Comparison of ENCODE assay signal across 24 mouse cellular contexts in the genomic region with DNA sequence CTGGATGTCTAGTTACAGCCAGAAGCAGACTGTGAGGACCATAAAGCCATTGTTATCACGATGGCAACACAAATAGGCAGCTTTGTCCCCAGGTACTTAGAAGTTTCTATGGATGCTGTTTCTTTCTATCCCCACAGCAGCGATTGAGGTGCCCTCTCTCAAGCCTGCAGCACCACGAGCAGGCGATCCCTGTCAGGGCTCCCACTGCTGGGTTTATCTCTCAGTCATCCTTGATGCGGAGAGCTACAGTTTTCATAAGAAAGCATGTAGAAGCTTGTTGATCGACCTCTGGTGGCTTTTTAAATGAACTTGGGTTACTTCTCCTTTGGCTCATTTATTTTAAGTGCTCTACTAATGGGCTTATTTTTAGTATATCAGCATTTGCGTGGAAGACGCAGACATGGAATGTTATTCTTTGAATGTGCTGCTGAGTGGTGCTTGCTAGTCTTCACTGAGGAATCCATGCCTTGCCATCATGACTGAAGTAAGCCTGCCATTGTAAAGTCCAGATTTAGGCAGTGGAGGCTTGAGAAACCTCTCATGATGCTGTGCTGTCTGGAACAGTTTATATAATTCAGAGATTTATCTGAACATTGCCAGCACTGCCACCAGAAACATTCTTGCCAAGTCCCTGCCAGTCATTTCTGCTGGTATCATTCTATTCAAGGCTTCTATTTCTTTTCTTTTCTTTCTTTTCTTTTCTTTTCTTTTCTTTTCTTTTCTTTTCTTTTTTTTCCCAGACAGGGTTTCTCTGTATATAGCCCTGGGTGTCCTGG.
A peak's percentile ranks its signal among the peaks of the same experiment; 100 is the strongest.
DNase-seq lines count a peak whose midpoint lies in the region; ATAC-seq and TF ChIP-seq lines count a peak whose summit lies in the region.
"Had no signal": no experiment of that assay in that cellular context is flagged by ENCODE, and none has a peak within 500 bp of the region (broad histone marks: within the 10 kb centered on the region; RNA-seq: fewer than 3 reads in every experiment).

No protein-coding gene starts in this region.

- H3K27ac ChIP-seq in forebrain, postnatal 0 days (ENCODE audit: low read depth, low read length) = no peak overlapping the region
- no peak overlapping the region for H3K27ac ChIP-seq in forebrain, embryonic 15.5 days (replicated peaks)
- H3K27ac ChIP-seq in heart, embryonic 15.5 days = peak overlapping the region; percentile 64
- no peak overlapping the region for H3K27ac ChIP-seq in heart, embryonic 11.5 days (ENCODE audit: low read depth, low read length)
- H3K27ac ChIP-seq in liver, adult 2 months (replicated peaks; ENCODE audit: insufficient read depth, low read depth, low read length) = no peak overlapping the region
- H3K27ac ChIP-seq in liver, embryonic 11.5 days (ENCODE audit: low read depth, low read length) = no peak overlapping the region
- H3K27ac ChIP-seq: embryonic facial prominence, embryonic 15.5 days; hindbrain, embryonic 15.5 days; kidney, embryonic 15.5 days; limb, embryonic 10.5 days; liver, embryonic 12.5 days; lung, embryonic 15.5 days; macrophage; midbrain, embryonic 10.5 days had no signal

- peak; percentile 31 for TF ChIP-seq CTCF in forebrain, postnatal 0 days (IDR thresholded peaks at IDR 0.05; ENCODE audit: low read depth)
- TF ChIP-seq CTCF in liver, adult 2 months (IDR thresholded peaks at IDR 0.05; ENCODE audit: low read depth, low read length) = no peak

- no peaks in the 10 kb centered on the region for H3K4me1 ChIP-seq in forebrain, postnatal 0 days (ENCODE audit: insufficient read depth)
- 0 out of 2 replicates have a peak, but pooled peaks cover 3% of the 10 kb centered on the region for H3K4me1 ChIP-seq in forebrain, embryonic 15.5 days
- peaks cover 52% of the 10 kb centered on the region for H3K4me1 ChIP-seq in heart, embryonic 15.5 days (replicated peaks)
- H3K4me1 ChIP-seq in heart, embryonic 11.5 days (ENCODE audit: control insufficient read depth, insufficient read depth, low read length) = peaks cover 16% of the 10 kb centered on the region
- peaks cover 7% of the 10 kb centered on the region; the same call in 1 of the 2 replicates for H3K4me1 ChIP-seq in liver, adult 2 months (ENCODE audit: control insufficient read depth, insufficient read depth, low read length)
- H3K4me1 ChIP-seq in liver, embryonic 11.5 days (replicated peaks; ENCODE audit: control insufficient read depth, insufficient read depth, low read length) = no peaks in the 10 kb centered on the region; the same call in 1 of the 2 replicates
- H3K4me1 ChIP-seq: hindbrain, embryonic 15.5 days; liver, embryonic 12.5 days; lung, embryonic 15.5 days had no signal

- no peaks in the 10 kb centered on the region for H3K36me3 ChIP-seq in forebrain, postnatal 0 days (ENCODE audit: insufficient read depth)
- H3K36me3 ChIP-seq in forebrain, embryonic 15.5 days = no peaks in the 10 kb centered on the region
- H3K36me3 ChIP-seq in heart, embryonic 15.5 days = no peaks in the 10 kb centered on the region
- no peaks in the 10 kb centered on the region for H3K36me3 ChIP-seq in heart, embryonic 11.5 days (ENCODE audit: control insufficient read depth, insufficient read depth, low read length)
- H3K36me3 ChIP-seq in liver, adult 2 months (ENCODE audit: control insufficient read depth, insufficient read depth, low read length) = no peaks in the 10 kb centered on the region
- no peaks in the 10 kb centered on the region for H3K36me3 ChIP-seq in liver, embryonic 11.5 days (ENCODE audit: control insufficient read depth, insufficient read depth, low read length)
- H3K36me3 ChIP-seq: embryonic facial prominence, embryonic 15.5 days; hindbrain, embryonic 15.5 days; kidney, embryonic 15.5 days; limb, embryonic 10.5 days; liver, embryonic 12.5 days; lung, embryonic 15.5 days; midbrain, embryonic 10.5 days had no signal

- no peak overlapping the region for H3K4me2 ChIP-seq in forebrain, postnatal 0 days (ENCODE audit: low read depth)
- no peak overlapping the region for H3K4me2 ChIP-seq in forebrain, embryonic 15.5 days (replicated peaks)
- peak overlapping the region; percentile 19 for H3K4me2 ChIP-seq in heart, embryonic 15.5 days
- H3K4me2 ChIP-seq in heart, embryonic 11.5 days = no peak overlapping the region
- no peak overlapping the region for H3K4me2 ChIP-seq in liver, embryonic 11.5 days
- H3K4me2 ChIP-seq: embryonic facial prominence, embryonic 15.5 days; hindbrain, embryonic 15.5 days; kidney, embryonic 15.5 days; liver, embryonic 12.5 days; lung, embryonic 15.5 days had no signal

- H3K4me3 ChIP-seq in forebrain, postnatal 0 days (ENCODE audit: low read depth, low read length) = no peak overlapping the region
- H3K4me3 ChIP-seq in forebrain, embryonic 15.5 days = no peak overlapping the region
- H3K4me3 ChIP-seq in heart, embryonic 15.5 days = no peak overlapping the region
- H3K4me3 ChIP-seq in heart, embryonic 11.5 days (ENCODE audit: low read depth, low read length) = no peak overlapping the region
- no peak overlapping the region for H3K4me3 ChIP-seq in liver, adult 2 months (ENCODE audit: insufficient read depth, low read depth, low read length)
- no peak overlapping the region for H3K4me3 ChIP-seq in liver, embryonic 11.5 days (ENCODE audit: low read depth, low read length)
- H3K4me3 ChIP-seq: embryonic facial prominence, embryonic 15.5 days; hindbrain, embryonic 15.5 days; kidney, embryonic 15.5 days; limb, embryonic 10.5 days; liver, embryonic 12.5 days; lung, embryonic 15.5 days; midbrain, embryonic 10.5 days had no signal

- H3K27me3 ChIP-seq in forebrain, postnatal 0 days (ENCODE audit: insufficient read depth, low read length) = no peaks in the 10 kb centered on the region
- no peaks in the 10 kb centered on the region for H3K27me3 ChIP-seq in forebrain, embryonic 15.5 days
- no peaks in the 10 kb centered on the region for H3K27me3 ChIP-seq in heart, embryonic 15.5 days
- no peaks in the 10 kb centered on the region for H3K27me3 ChIP-seq in heart, embryonic 11.5 days (ENCODE audit: control insufficient read depth, insufficient read depth, low read length)
- H3K27me3 ChIP-seq in liver, adult 2 months (ENCODE audit: control insufficient read depth, insufficient read depth, low read length) = no peaks in the 10 kb centered on the region
- H3K27me3 ChIP-seq in liver, embryonic 11.5 days (replicated peaks; ENCODE audit: control insufficient read depth, insufficient read depth, low read length) = no peaks in the 10 kb centered on the region
- H3K27me3 ChIP-seq: embryonic facial prominence, embryonic 15.5 days; hindbrain, embryonic 15.5 days; liver, embryonic 12.5 days; lung, embryonic 15.5 days had no signal

- H3K79me2 ChIP-seq in liver, adult 2 months (ENCODE audit: control insufficient read depth, insufficient read depth, low read length) = no peaks in the 10 kb centered on the region

- 69% methylated on average over 8 of the region's 8 CpGs for WGBS in forebrain, postnatal 0 days
- WGBS in forebrain, embryonic 15.5 days = 72% methylated on average over 8 of the region's 8 CpGs
- WGBS in heart, embryonic 15.5 days = 27% methylated on average over 8 of the region's 8 CpGs
- WGBS in heart, embryonic 11.5 days (ENCODE audit: insufficient replicate concordance) = 44% methylated on average over 8 of the region's 8 CpGs
- WGBS in liver, adult 2 months = 75% methylated on average over 8 of the region's 8 CpGs
- WGBS in liver, embryonic 11.5 days = 75% methylated on average over 8 of the region's 8 CpGs

- TF ChIP-seq POLR2A in liver, adult 2 months (IDR thresholded peaks at IDR 0.05; ENCODE audit: extremely low read depth, insufficient read depth, low read length) = no peak

- no peak; the same call in 1 of the 2 replicates for ATAC-seq in forebrain, postnatal 0 days
- no peak for ATAC-seq in forebrain, embryonic 15.5 days (replicated peaks)
- ATAC-seq in heart, embryonic 15.5 days (replicated peaks; ENCODE audit: insufficient number of reproducible peaks, insufficient read depth, low FRiP score, low read depth) = peak; percentile 39; the same call in 1 of the 2 replicates
- no peak for ATAC-seq in heart, embryonic 11.5 days (replicated peaks; ENCODE audit: insufficient number of reproducible peaks, low FRiP score, low TSS enrichment)
- ATAC-seq in liver, embryonic 11.5 days (replicated peaks; ENCODE audit: low FRiP score) = no peak
- no peak for ATAC-seq in megakaryocyte progenitor cell, adult 5-6 weeks (replicated peaks; ENCODE audit: poor library complexity)
- ATAC-seq: liver, embryonic 12.5 days had no signal

- peak; percentile 29 for DNase-seq in forebrain, postnatal 0 days
- peak; percentile 29 for DNase-seq in liver, adult 2 months (ENCODE audit: extremely low read depth, low read depth, low spot score)
- DNase-seq in liver, embryonic 11.5 days (ENCODE audit: low spot score) = no peak
- peak; percentile 33 for DNase-seq in brain, adult 2 months (ENCODE audit: low read depth, low spot score)
- DNase-seq: adrenal gland, postnatal 14 days; cerebellum, adult 8-10 months; cerebellum, postnatal 36 days; kidney, adult 11 months; kidney, postnatal 36 days; layer of hippocampus, adult 9-11 months; thymus, adult 2 months; thymus, postnatal 4 days had no signal

- no peak overlapping the region for H3K9ac ChIP-seq in forebrain, postnatal 0 days
- H3K9ac ChIP-seq in forebrain, embryonic 15.5 days (replicated peaks) = no peak overlapping the region
- H3K9ac ChIP-seq in heart, embryonic 15.5 days = no peak overlapping the region
- H3K9ac ChIP-seq in heart, embryonic 11.5 days (ENCODE audit: low read depth, low read length) = no peak overlapping the region
- no peak overlapping the region for H3K9ac ChIP-seq in liver, adult 2 months (ENCODE audit: low read depth, low read length)
- H3K9ac ChIP-seq in liver, embryonic 11.5 days (ENCODE audit: low read depth, low read length) = no peak overlapping the region
- H3K9ac ChIP-seq: embryonic facial prominence, embryonic 15.5 days; hindbrain, embryonic 15.5 days; kidney, embryonic 15.5 days; liver, embryonic 12.5 days; lung, embryonic 15.5 days had no signal

- H3K9me3 ChIP-seq in forebrain, postnatal 0 days (ENCODE audit: low read length) = no peaks in the 10 kb centered on the region
- no peaks in the 10 kb centered on the region for H3K9me3 ChIP-seq in forebrain, embryonic 15.5 days
- H3K9me3 ChIP-seq in heart, embryonic 15.5 days (replicated peaks) = no peaks in the 10 kb centered on the region
- H3K9me3 ChIP-seq in heart, embryonic 11.5 days (replicated peaks; ENCODE audit: control insufficient read depth, low read length) = no peaks in the 10 kb centered on the region
- no peaks in the 10 kb centered on the region for H3K9me3 ChIP-seq in liver, embryonic 11.5 days (ENCODE audit: control insufficient read depth, low read length)
- H3K9me3 ChIP-seq: embryonic facial prominence, embryonic 15.5 days; hindbrain, embryonic 15.5 days; kidney, embryonic 15.5 days; limb, embryonic 10.5 days; liver, embryonic 12.5 days; lung, embryonic 15.5 days; midbrain, embryonic 10.5 days had no signal
